Mouse (Mus musculus): Measurements from ENCODE around the gene Gprc6a. TPM values are rescaled to one million over a fixed set of nuclear protein-coding genes. Genes with fewer than 3 reads are reported as not detected.

Gene Gprc6a
- polyA plus RNA-seq, 1 experiment = not detected

GRCm38 (mm10) chr10:51669334-51669733 lies 38.1 kb upstream of the Gprc6a start:
- no peak for TF ChIP-seq MYOG (IDR thresholded peaks at IDR 0.05; ENCODE audit: control insufficient read depth, extremely low read depth, insufficient read length)
- TF ChIP-seq FOSL1 (IDR thresholded peaks at IDR 0.05; ENCODE audit: insufficient read depth, low read length, poor library complexity, severe bottlenecking) = no peak
- no peak overlapping the region for H3ac ChIP-seq (ENCODE audit: control insufficient read depth, insufficient read length, low read depth)
- H3K27me3 ChIP-seq (ENCODE audit: control insufficient read depth, insufficient read depth, insufficient read length) = no peaks in the 10 kb centered on the region
- no peaks in the 10 kb centered on the region for H3K79me2 ChIP-seq (ENCODE audit: control insufficient read depth, insufficient read depth)
- H3K36me3 ChIP-seq (ENCODE audit: control insufficient read depth, insufficient read depth) = no peaks in the 10 kb centered on the region
- H3K79me3 ChIP-seq (ENCODE audit: low read depth) = no peaks in the 10 kb centered on the region
- H3K4me3 ChIP-seq (ENCODE audit: insufficient read depth, poor library complexity, severe bottlenecking) = no peak overlapping the region

- TF ChIP-seq CTCF (IDR thresholded peaks at IDR 0.05; ENCODE audit: control insufficient read depth, insufficient read depth, insufficient read length) (no peak), MYOD1 (IDR thresholded peaks at IDR 0.05; ENCODE audit: control insufficient read depth, insufficient read length, low read depth) (no peak), CEBPB (IDR thresholded peaks at IDR 0.05; ENCODE audit: low read depth) (no peak), USF1 (IDR thresholded peaks at IDR 0.05; ENCODE audit: low read depth) (no peak), FOSL1 (IDR thresholded peaks at IDR 0.05; ENCODE audit: insufficient read depth, low read length, poor library complexity, severe bottlenecking) (no peak), MYOG (IDR thresholded peaks at IDR 0.05; ENCODE audit: control insufficient read depth, extremely low read depth, insufficient read length) (no peak), MAX (IDR thresholded peaks at IDR 0.05) (no peak)
- Histone ChIP-seq H3K79me3 (ENCODE audit: low read depth) (no peaks in the 10 kb centered on the region), H3K36me3 (ENCODE audit: control insufficient read depth, insufficient read depth) (no peaks in the 10 kb centered on the region), H3ac (ENCODE audit: control insufficient read depth, insufficient read length, low read depth) (no peak overlapping the region), H3K27me3 (ENCODE audit: control insufficient read depth, insufficient read depth, insufficient read length) (no peaks in the 10 kb centered on the region), H3K4me3 (ENCODE audit: insufficient read depth, poor library complexity, severe bottlenecking) (no peak overlapping the region), H3K79me2 (ENCODE audit: control insufficient read depth, insufficient read depth) (no peaks in the 10 kb centered on the region)
Measured at GRCm38 (mm10) chr10:51657324-51657723, 26.1 kb upstream of the Gprc6a start.

GRCm38 (mm10) chr10:51649506-51650221 lies 18.4 kb upstream of the Gprc6a start:
- Histone ChIP-seq H3K27me3 (ENCODE audit: control insufficient read depth, insufficient read depth, insufficient read length) (no peaks in the 10 kb centered on the region), H3K36me3 (ENCODE audit: control insufficient read depth, insufficient read depth) (no peaks in the 10 kb centered on the region), H3K4me3 (ENCODE audit: insufficient read depth, poor library complexity, severe bottlenecking) (no peak overlapping the region), H3K79me2 (ENCODE audit: control insufficient read depth, insufficient read depth) (no peaks in the 10 kb centered on the region), H3ac (ENCODE audit: control insufficient read depth, insufficient read length, low read depth) (no peak overlapping the region), H3K79me3 (ENCODE audit: low read depth) (no peaks in the 10 kb centered on the region)
- TF ChIP-seq MYOG (IDR thresholded peaks at IDR 0.05; ENCODE audit: control insufficient read depth, extremely low read depth, insufficient read length) = no peak
- no peak for TF ChIP-seq FOSL1 (IDR thresholded peaks at IDR 0.05; ENCODE audit: insufficient read depth, low read length, poor library complexity, severe bottlenecking)
- no peak for TF ChIP-seq CTCF (IDR thresholded peaks at IDR 0.05; ENCODE audit: control insufficient read depth, insufficient read depth, insufficient read length)
- no peak for TF ChIP-seq MAX (IDR thresholded peaks at IDR 0.05)
- no peak for TF ChIP-seq USF1 (IDR thresholded peaks at IDR 0.05; ENCODE audit: low read depth)
- TF ChIP-seq MYOD1 (IDR thresholded peaks at IDR 0.05; ENCODE audit: control insufficient read depth, insufficient read length, low read depth) = no peak
- no peak for TF ChIP-seq CEBPB (IDR thresholded peaks at IDR 0.05; ENCODE audit: low read depth)

- Histone ChIP-seq H3K79me2 (ENCODE audit: control insufficient read depth, insufficient read depth) (no peaks in the 10 kb centered on the region), H3K27me3 (ENCODE audit: control insufficient read depth, insufficient read depth, insufficient read length) (no peaks in the 10 kb centered on the region), H3ac (ENCODE audit: control insufficient read depth, insufficient read length, low read depth) (no peak overlapping the region), H3K36me3 (ENCODE audit: control insufficient read depth, insufficient read depth) (no peaks in the 10 kb centered on the region), H3K79me3 (ENCODE audit: low read depth) (no peaks in the 10 kb centered on the region), H3K4me3 (ENCODE audit: insufficient read depth, poor library complexity, severe bottlenecking) (no peak overlapping the region)
- TF ChIP-seq USF1 (IDR thresholded peaks at IDR 0.05; ENCODE audit: low read depth) = no peak
- no peak for TF ChIP-seq FOSL1 (IDR thresholded peaks at IDR 0.05; ENCODE audit: insufficient read depth, low read length, poor library complexity, severe bottlenecking)
- TF ChIP-seq MYOD1 (IDR thresholded peaks at IDR 0.05; ENCODE audit: control insufficient read depth, insufficient read length, low read depth) = no peak
- no peak for TF ChIP-seq CTCF (IDR thresholded peaks at IDR 0.05; ENCODE audit: control insufficient read depth, insufficient read depth, insufficient read length)
- TF ChIP-seq MYOG (IDR thresholded peaks at IDR 0.05; ENCODE audit: control insufficient read depth, extremely low read depth, insufficient read length) = no peak
- TF ChIP-seq CEBPB (IDR thresholded peaks at IDR 0.05; ENCODE audit: low read depth) = no peak
- TF ChIP-seq MAX (IDR thresholded peaks at IDR 0.05) = no peak
Measured at GRCm38 (mm10) chr10:51621193-51621592, 10.1 kb downstream of the Gprc6a start.

- no peaks in the 10 kb centered on the region for H3K36me3 ChIP-seq (ENCODE audit: control insufficient read depth, insufficient read depth)
- no peak for TF ChIP-seq MYOD1 (IDR thresholded peaks at IDR 0.05; ENCODE audit: control insufficient read depth, insufficient read length, low read depth)
- TF ChIP-seq CTCF (IDR thresholded peaks at IDR 0.05; ENCODE audit: control insufficient read depth, insufficient read depth, insufficient read length) = no peak
- no peak for TF ChIP-seq USF1 (IDR thresholded peaks at IDR 0.05; ENCODE audit: low read depth)
- TF ChIP-seq MYOG (IDR thresholded peaks at IDR 0.05; ENCODE audit: control insufficient read depth, extremely low read depth, insufficient read length) = no peak
- no peak for TF ChIP-seq CEBPB (IDR thresholded peaks at IDR 0.05; ENCODE audit: low read depth)
- no peak for TF ChIP-seq FOSL1 (IDR thresholded peaks at IDR 0.05; ENCODE audit: insufficient read depth, low read length, poor library complexity, severe bottlenecking)
- no peak for TF ChIP-seq MAX (IDR thresholded peaks at IDR 0.05)
Measured at GRCm38 (mm10) chr10:51620126-51620525, 11.1 kb downstream of the Gprc6a start.

GRCm38 (mm10) chr10:51618538-51618937 lies 12.7 kb downstream of the Gprc6a start:
- no peak for TF ChIP-seq USF1 (IDR thresholded peaks at IDR 0.05; ENCODE audit: low read depth)
- no peak for TF ChIP-seq MYOG (IDR thresholded peaks at IDR 0.05; ENCODE audit: control insufficient read depth, extremely low read depth, insufficient read length)
- no peak for TF ChIP-seq FOSL1 (IDR thresholded peaks at IDR 0.05; ENCODE audit: insufficient read depth, low read length, poor library complexity, severe bottlenecking)
- TF ChIP-seq CEBPB (IDR thresholded peaks at IDR 0.05; ENCODE audit: low read depth) = no peak
- TF ChIP-seq MYOD1 (IDR thresholded peaks at IDR 0.05; ENCODE audit: control insufficient read depth, insufficient read length, low read depth) = no peak
- no peak for TF ChIP-seq CTCF (IDR thresholded peaks at IDR 0.05; ENCODE audit: control insufficient read depth, insufficient read depth, insufficient read length)

More at GRCm38 (mm10) chr10:51620126-51620525, 11.1 kb downstream of the Gprc6a start:
- Histone ChIP-seq H3K4me3 (ENCODE audit: insufficient read depth, poor library complexity, severe bottlenecking) (no peak overlapping the region), H3ac (ENCODE audit: control insufficient read depth, insufficient read length, low read depth) (no peak overlapping the region), H3K27me3 (ENCODE audit: control insufficient read depth, insufficient read depth, insufficient read length) (no peaks in the 10 kb centered on the region), H3K79me3 (ENCODE audit: low read depth) (no peaks in the 10 kb centered on the region), H3K79me2 (ENCODE audit: control insufficient read depth, insufficient read depth) (no peaks in the 10 kb centered on the region)

More at GRCm38 (mm10) chr10:51618538-51618937, 12.7 kb downstream of the Gprc6a start:
- no peaks in the 10 kb centered on the region for H3K27me3 ChIP-seq (ENCODE audit: control insufficient read depth, insufficient read depth, insufficient read length)
- H3K79me2 ChIP-seq (ENCODE audit: control insufficient read depth, insufficient read depth) = no peaks in the 10 kb centered on the region
- no peak overlapping the region for H3K4me3 ChIP-seq (ENCODE audit: insufficient read depth, poor library complexity, severe bottlenecking)
- H3ac ChIP-seq (ENCODE audit: control insufficient read depth, insufficient read length, low read depth) = no peak overlapping the region
- H3K79me3 ChIP-seq (ENCODE audit: low read depth) = no peaks in the 10 kb centered on the region
- no peaks in the 10 kb centered on the region for H3K36me3 ChIP-seq (ENCODE audit: control insufficient read depth, insufficient read depth)
